Mouse (Mus musculus): Measurements from ENCODE around the gene Selenon. TPM values are rescaled to one million over a fixed set of nuclear protein-coding genes. Genes with fewer than 3 reads are reported as not detected.
"Not testable (repeated sequence)": the region's sequence is repeated elsewhere in the genome, so short reads cannot be mapped to it uniquely, and the experiment has no call there.

Gene Selenon
- polyA plus RNA-seq, 1 experiment from 2014 or later = 2.3 TPM

- Histone ChIP-seq H3K4me3 (replicated peaks) (peak overlapping the region; percentile 21; the same call in 1 of the 2 replicates), H3K9me3 (replicated peaks) (no peaks in the 10 kb centered on the region), H3K27ac (peak overlapping the region; percentile 69), H3K4me1 (replicated peaks) (peaks cover 76% of the 10 kb centered on the region), H3K4me2 (peak overlapping the region; percentile 53), H3K9ac (peak overlapping the region; percentile 51; the same call in 1 of the 2 replicates), H3K36me3 (peaks cover 12% of the 10 kb centered on the region), H3K27me3 (no peaks in the 10 kb centered on the region)
- DNase-seq = peak; percentile 56
- peak; percentile 61 for ATAC-seq (ENCODE audit: low read depth)
- WGBS (ENCODE audit: insufficient replicate concordance) = 33% methylated on average over 4 of the region's 4 CpGs
Measured at GRCm38 (mm10) chr4:134503686-134504357, 48.1 kb downstream of the Selenon start.

GRCm38 (mm10) chr4:134501095-134501494 lies 50.9 kb downstream of the Selenon start:
- no peak for DNase-seq
- Histone ChIP-seq H3K9me3 (replicated peaks) (no peaks in the 10 kb centered on the region), H3K4me1 (replicated peaks) (peaks cover 76% of the 10 kb centered on the region)

GRCm38 (mm10) chr4:134498983-134499382 lies 53.0 kb downstream of the Selenon start:
- 50% methylated on average over 6 of the region's 6 CpGs for WGBS (ENCODE audit: insufficient replicate concordance)
- ATAC-seq (ENCODE audit: low read depth); H3K9ac ChIP-seq: not testable (repeated sequence)

More at GRCm38 (mm10) chr4:134501095-134501494, 50.9 kb downstream of the Selenon start:
- no peaks in the 10 kb centered on the region for H3K36me3 ChIP-seq
- no peak overlapping the region for H3K4me3 ChIP-seq (replicated peaks)
- no peak for ATAC-seq (ENCODE audit: low read depth)
- no peak overlapping the region for H3K9ac ChIP-seq
- H3K4me2 ChIP-seq = no peak overlapping the region
- WGBS (ENCODE audit: insufficient replicate concordance) = 79% methylated on average over 6 of the region's 6 CpGs
- H3K27ac ChIP-seq = no peak overlapping the region
- H3K27me3 ChIP-seq = no peaks in the 10 kb centered on the region

GRCm38 (mm10) chr4:134497986-134498731 lies 53.8 kb downstream of the Selenon start:
- DNase-seq = no peak

More at GRCm38 (mm10) chr4:134498983-134499382, 53.0 kb downstream of the Selenon start:
- H3K4me2 ChIP-seq; H3K36me3 ChIP-seq; H3K4me3 ChIP-seq (replicated peaks); DNase-seq; H3K27me3 ChIP-seq; H3K27ac ChIP-seq; H3K9me3 ChIP-seq (replicated peaks): not testable (repeated sequence)
- peaks cover 76% of the 10 kb centered on the region for H3K4me1 ChIP-seq (replicated peaks)

GRCm38 (mm10) chr4:134497223-134497622 lies 54.7 kb downstream of the Selenon start:
- DNase-seq (no peak), ATAC-seq (ENCODE audit: low read depth) (peak; percentile 17)
- Histone ChIP-seq H3K9me3 (replicated peaks) (no peaks in the 10 kb centered on the region), H3K9ac (peak overlapping the region; percentile 71), H3K4me3 (replicated peaks) (peak overlapping the region; percentile 62), H3K36me3 (no peaks in the 10 kb centered on the region), H3K27me3 (no peaks in the 10 kb centered on the region), H3K27ac (peak overlapping the region; percentile 83), H3K4me2 (peak overlapping the region; percentile 93), H3K4me1 (replicated peaks) (peaks cover 66% of the 10 kb centered on the region)
- WGBS (ENCODE audit: insufficient replicate concordance) = 8% methylated on average over 6 of the region's 6 CpGs

More at GRCm38 (mm10) chr4:134497986-134498731, 53.8 kb downstream of the Selenon start:
- H3K4me3 ChIP-seq (replicated peaks) = peak overlapping the region; percentile 62
- no peaks in the 10 kb centered on the region for H3K9me3 ChIP-seq (replicated peaks)
- H3K4me1 ChIP-seq (replicated peaks) = peaks cover 71% of the 10 kb centered on the region
- WGBS (ENCODE audit: insufficient replicate concordance) = 59% methylated on average over 12 of the region's 12 CpGs
- no peak overlapping the region; the same call in 1 of the 2 replicates for H3K27ac ChIP-seq
- no peaks in the 10 kb centered on the region for H3K36me3 ChIP-seq
- ATAC-seq (ENCODE audit: low read depth) = no peak
- peak overlapping the region; percentile 71 for H3K9ac ChIP-seq
- peak overlapping the region; percentile 93 for H3K4me2 ChIP-seq
- H3K27me3 ChIP-seq = no peaks in the 10 kb centered on the region

- Histone ChIP-seq H3K27me3 (no peaks in the 10 kb centered on the region), H3K9ac (peak within 1 kb of the TSS; percentile 71), H3K4me3 (replicated peaks) (peak within 1 kb of the TSS; percentile 62), H3K27ac (peak within 1 kb of the TSS; percentile 83), H3K9me3 (replicated peaks) (no peaks in the 10 kb centered on the region), H3K4me1 (replicated peaks) (peaks cover 63% of the 10 kb centered on the region), H3K4me2 (peak within 1 kb of the TSS; percentile 93), H3K36me3 (no peaks in the 10 kb centered on the region)
- peak; percentile 74 for DNase-seq
- under 1% methylated on average over 35 of the region's 35 CpGs for WGBS (ENCODE audit: insufficient replicate concordance)
- peak; percentile 88 for ATAC-seq (ENCODE audit: low read depth)
Measured at GRCm38 (mm10) chr4:134496595-134497210, 55.3 kb downstream of the Selenon start, which contains the start of gene Paqr7. Gene Paqr7, plus strand, starts transcription at chr4:134496697.

GRCm38 (mm10) chr4:134495546-134495923 lies 56.4 kb downstream of the Selenon start:
- H3K4me2 ChIP-seq = no peak overlapping the region
- no peaks in the 10 kb centered on the region for H3K36me3 ChIP-seq
- H3K9me3 ChIP-seq (replicated peaks) = no peaks in the 10 kb centered on the region
- H3K4me1 ChIP-seq (replicated peaks) = peaks cover 64% of the 10 kb centered on the region
- no peak overlapping the region for H3K4me3 ChIP-seq (replicated peaks)
- 64% methylated on average over 5 of the region's 5 CpGs for WGBS (ENCODE audit: insufficient replicate concordance)
- peak overlapping the region; percentile 83; the same call in 1 of the 2 replicates for H3K27ac ChIP-seq
- DNase-seq (no peak), ATAC-seq (ENCODE audit: low read depth) (no peak)
- H3K27me3 ChIP-seq = no peaks in the 10 kb centered on the region
- no peak overlapping the region for H3K9ac ChIP-seq

DNA sequence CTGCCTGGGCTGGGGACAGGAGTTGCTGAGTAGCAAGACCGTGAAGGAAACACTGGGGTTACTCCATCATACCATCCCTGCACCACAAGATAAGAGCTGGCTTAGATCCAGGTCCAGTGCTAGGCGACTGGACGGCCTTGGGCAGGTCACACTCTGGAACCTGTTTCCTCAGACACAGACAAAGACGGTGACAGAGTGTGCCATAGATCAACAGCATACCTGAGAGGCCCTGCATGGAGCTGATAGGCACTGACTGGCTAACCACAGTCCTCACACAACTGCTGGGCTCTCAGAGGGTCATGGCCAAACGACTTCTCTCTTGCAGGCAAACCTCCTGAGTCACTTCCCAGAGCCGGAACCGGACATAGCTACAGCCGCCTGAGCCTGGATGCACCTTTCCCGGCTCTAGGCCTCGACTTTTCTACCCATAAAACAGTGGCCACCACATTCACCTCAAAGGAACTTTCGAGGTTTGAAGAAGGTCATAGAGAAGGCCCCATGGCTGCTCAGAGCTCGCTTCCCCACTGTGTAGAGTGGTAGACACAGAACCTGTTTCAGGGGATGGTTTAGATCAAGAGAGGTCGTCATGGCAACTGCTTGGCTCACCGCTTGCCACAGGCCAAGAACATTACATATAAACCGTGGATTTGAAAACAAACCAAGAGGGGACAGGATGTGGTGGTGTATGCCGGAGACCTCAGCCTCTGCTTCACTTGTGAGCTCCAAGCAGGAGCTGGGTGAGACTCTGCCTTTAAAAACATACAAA lies 57.0 kb downstream of the Selenon start:
- no peak overlapping the region; the same call in 1 of the 2 replicates for H3K4me2 ChIP-seq
- H3K4me1 ChIP-seq (replicated peaks) = peaks cover 65% of the 10 kb centered on the region
- DNase-seq = no peak
- ATAC-seq (ENCODE audit: low read depth) = peak; percentile 44
- H3K27me3 ChIP-seq = no peaks in the 10 kb centered on the region
- WGBS (ENCODE audit: insufficient replicate concordance) = 18% methylated on average over 16 of the region's 16 CpGs
- peak overlapping the region; percentile 28; the same call in 1 of the 2 replicates for H3K9ac ChIP-seq
- H3K27ac ChIP-seq = peak overlapping the region; percentile 45; the same call in 1 of the 2 replicates
- no peak overlapping the region for H3K4me3 ChIP-seq (replicated peaks)
- no peaks in the 10 kb centered on the region for H3K9me3 ChIP-seq (replicated peaks)
- no peaks in the 10 kb centered on the region for H3K36me3 ChIP-seq

DNA sequence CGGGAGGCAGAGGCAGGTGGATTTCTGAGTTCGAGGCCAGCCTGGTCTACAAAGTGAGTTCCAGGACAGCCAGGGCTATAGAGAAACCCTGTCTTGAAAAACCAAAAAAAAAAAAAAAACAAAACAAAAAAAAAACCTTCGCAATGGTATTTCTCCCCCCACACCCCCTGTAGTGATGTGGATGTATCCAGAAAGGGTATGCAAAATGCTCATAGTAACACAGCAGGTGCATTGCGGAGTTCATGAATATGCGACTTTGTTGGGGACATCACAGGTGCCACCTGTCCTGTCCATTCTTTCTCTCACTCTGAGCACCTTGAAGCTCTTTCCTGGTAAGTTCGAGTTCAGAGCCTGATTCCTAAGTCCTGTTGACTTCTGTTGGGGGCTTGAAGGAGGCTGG lies 57.8 kb downstream of the Selenon start:
- not testable (repeated sequence) for DNase-seq; H3K9me3 ChIP-seq (replicated peaks); H3K27ac ChIP-seq; H3K27me3 ChIP-seq; ATAC-seq (ENCODE audit: low read depth); H3K4me2 ChIP-seq; H3K4me3 ChIP-seq (replicated peaks); H3K36me3 ChIP-seq
- peaks cover 70% of the 10 kb centered on the region for H3K4me1 ChIP-seq (replicated peaks)
- 71% methylated on average over 6 of the region's 6 CpGs for WGBS (ENCODE audit: insufficient replicate concordance)
- H3K9ac ChIP-seq = 0 out of 2 replicates have a peak overlapping the region, but pooled peaks have one; percentile 28

- no peak overlapping the region for H3K4me2 ChIP-seq
- peaks cover 49% of the 10 kb centered on the region for H3K4me1 ChIP-seq (replicated peaks)
- H3K9ac ChIP-seq = no peak overlapping the region
- H3K36me3 ChIP-seq = no peaks in the 10 kb centered on the region
- no peaks in the 10 kb centered on the region for H3K9me3 ChIP-seq (replicated peaks)
- DNase-seq (no peak), ATAC-seq (ENCODE audit: low read depth) (no peak)
- H3K4me3 ChIP-seq (replicated peaks) = no peak overlapping the region
- no peaks in the 10 kb centered on the region for H3K27me3 ChIP-seq
- H3K27ac ChIP-seq = no peak overlapping the region
- 59% methylated on average over 6 of the region's 6 CpGs for WGBS (ENCODE audit: insufficient replicate concordance)
Measured at GRCm38 (mm10) chr4:134491716-134492115, 60.2 kb downstream of the Selenon start.

Measured in liver, embryonic 13.5 days (tissue).